Comparison of ENCODE assay signal across 39 mouse cellular contexts in the genomic region with DNA sequence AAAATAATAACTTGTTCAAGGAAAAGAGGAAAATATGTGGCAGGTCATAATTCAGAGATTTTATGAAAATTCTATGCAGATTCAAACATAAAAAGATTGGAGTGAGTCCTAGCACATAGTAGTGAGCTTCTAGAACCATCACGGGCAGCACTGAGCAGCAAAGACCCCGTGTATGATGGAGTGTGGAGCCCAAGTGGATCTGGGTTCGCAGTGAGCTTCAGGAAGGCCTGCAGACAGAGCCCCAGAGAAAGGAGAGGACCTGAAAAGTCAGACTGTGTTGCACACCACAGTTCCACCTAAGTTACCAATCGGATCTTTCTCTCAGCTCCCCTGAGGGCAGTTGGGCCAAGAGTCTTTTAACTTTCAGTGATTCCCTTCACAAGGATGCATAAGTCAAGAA. TPM values are rescaled to one million over a fixed set of nuclear protein-coding genes. Genes with fewer than 3 reads are reported as not detected.
"Had no signal": no experiment of that assay in that cellular context is flagged by ENCODE, and none has a peak within 500 bp of the region (broad histone marks: within the 10 kb centered on the region; RNA-seq: fewer than 3 reads in every experiment).

No protein-coding gene starts in this region.

- H3K27me3 ChIP-seq: hindbrain, embryonic 13.5 days; hindbrain, embryonic 15.5 days; limb, embryonic 13.5 days; limb, embryonic 15.5 days; liver, embryonic 12.5 days had no signal

- DNase-seq: forebrain, postnatal 0 days; gastrocnemius, postnatal 10 days; gastrocnemius, postnatal 36 days; heart, adult 18-20 months; heart, postnatal 10 days; kidney, adult 11 months; layer of hippocampus, adult 9-11 months; layer of hippocampus, postnatal 36 days; left cerebral cortex, postnatal 4 days had no signal

- H3K36me3 ChIP-seq: hindbrain, embryonic 13.5 days; hindbrain, embryonic 15.5 days; limb, embryonic 13.5 days; limb, embryonic 15.5 days; liver, embryonic 12.5 days had no signal

- H3K9ac ChIP-seq: forebrain, postnatal 0 days; hindbrain, embryonic 13.5 days; hindbrain, embryonic 15.5 days; limb, embryonic 13.5 days; limb, embryonic 15.5 days; liver, embryonic 12.5 days; liver, embryonic 14.5 days had no signal

- H3K9me3 ChIP-seq: hindbrain, embryonic 13.5 days; hindbrain, embryonic 15.5 days; limb, embryonic 13.5 days; limb, embryonic 15.5 days; liver, embryonic 12.5 days had no signal

- H3K4me2 ChIP-seq: heart, embryonic 11.5 days; hindbrain, embryonic 13.5 days; hindbrain, embryonic 15.5 days; limb, embryonic 13.5 days; limb, embryonic 15.5 days; liver, embryonic 12.5 days had no signal

- H3K27ac ChIP-seq: hindbrain, embryonic 13.5 days; hindbrain, embryonic 15.5 days; hindbrain, postnatal 0 days; limb, embryonic 13.5 days; limb, embryonic 15.5 days; liver, embryonic 12.5 days; liver, embryonic 14.5 days had no signal

- ATAC-seq: forebrain, postnatal 0 days; hindbrain, postnatal 0 days; intestine, embryonic 16.5 days; liver, embryonic 12.5 days had no signal

- H3K4me3 ChIP-seq: hindbrain, embryonic 13.5 days; hindbrain, embryonic 15.5 days; limb, embryonic 13.5 days; limb, embryonic 15.5 days; liver, embryonic 12.5 days had no signal

- H3K4me1 ChIP-seq: liver, embryonic 12.5 days had no signal

RNA-seq across cellular contexts. Expression of a gene that starts 58.8 kb away (rescaled TPM):
- total RNA-seq: forebrain, postnatal 0 days; gastrocnemius, adult 18-20 months; gastrocnemius, postnatal 10 days; gastrocnemius, postnatal 36 days; heart, adult 18-20 months; heart, adult 8-10 months; heart, postnatal 10 days; heart, postnatal 25 days; hematopoietic stem cell, adult 5-6 weeks; hindbrain, postnatal 0 days; layer of hippocampus, adult 18-20 months; layer of hippocampus, adult 8-10 months; layer of hippocampus, postnatal 14 days; layer of hippocampus, postnatal 36 days; left cerebral cortex, adult 18-20 months; left cerebral cortex, adult 8-10 months; left cerebral cortex, postnatal 10 days; left cerebral cortex, postnatal 25 days; left cerebral cortex, postnatal 4 days; liver, adult 2 months had no signal
- polyA plus RNA-seq: forebrain, postnatal 0 days; gonadal fat pad, adult 2 months; heart, embryonic 11.5 days; heart, embryonic 14.5 days; hindbrain, embryonic 11.5 days; hindbrain, embryonic 13.5 days; hindbrain, embryonic 15.5 days; hindbrain, postnatal 0 days; intestine, embryonic 14.5 days; intestine, embryonic 16.5 days; kidney, adult 2 months; kidney, embryonic 14.5 days; kidney, embryonic 16.5 days; large intestine, adult 2 months; limb, embryonic 11.5 days; limb, embryonic 13.5 days; limb, embryonic 15.5 days; liver, adult 2 months; liver, embryonic 12.5 days; liver, embryonic 14.5 days had no signal
